Mouse (Mus musculus) myocyte (in vitro differentiated cells): ENCODE measurements at regions not wholly inside any gene's neighbourhood (a gene's known extent, or its start where the extent isn't known, plus 50 kb on each side); places are given as distances from the start of the nearest gene placed in this dataset.

Source experiments
- MAX ChIP-seq: IDR thresholded peaks from one replicate; pipeline ENCODE4 v1.6.1; 2011; ENCODE audit warnings: low read depth, mild to moderate bottlenecking, control low read depth
- POLR2A ChIP-seq: IDR thresholded peaks from one replicate; pipeline ENCODE4 v1.6.1; 2011; ENCODE audit warnings: low read depth, mild to moderate bottlenecking, control low read depth, moderate library complexity; ENCODE audit not compliant: insufficient read length
- POLR2AphosphoS2 ChIP-seq: IDR thresholded peaks from one replicate; pipeline ENCODE4 v1.6.1; 2011; ENCODE audit warnings: low read depth, control low read depth; ENCODE audit not compliant: insufficient read length
- TCF12 ChIP-seq: IDR thresholded peaks from one replicate; pipeline ENCODE4 v1.6.1; 2011; ENCODE audit warnings: mild to moderate bottlenecking, control low read depth; ENCODE audit not compliant: poor library complexity, insufficient read depth, severe bottlenecking

DNA sequence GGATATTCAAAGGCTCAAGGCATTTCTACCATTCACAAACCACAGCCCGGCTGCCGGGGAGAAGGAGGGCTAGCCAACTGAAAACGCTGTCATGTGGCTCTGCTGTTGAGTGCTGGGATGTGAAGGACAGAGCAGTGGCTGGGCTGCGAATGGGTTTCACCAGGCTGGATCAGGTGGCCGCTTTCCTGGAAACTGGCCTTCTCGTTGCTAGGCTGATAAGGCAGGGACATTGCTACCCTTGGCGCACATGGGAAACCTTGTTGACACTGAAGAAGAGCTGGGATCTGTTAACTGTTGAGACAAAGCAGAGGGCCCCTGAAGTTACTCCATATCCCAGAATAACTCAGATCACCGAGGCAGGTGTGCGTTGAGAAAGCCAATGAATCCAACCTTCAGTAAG lies 216.1 kb upstream of the Rreb1 start:
- TF ChIP-seq TCF12 = no peak
- no peak for TF ChIP-seq POLR2A
- TF ChIP-seq MAX = no peak
- no peak for TF ChIP-seq POLR2AphosphoS2
